ENCODE assay signal across 8 mouse cellular contexts in genomic region chr10:81182336-81183333, GRCm38 (mm10). TPM values are rescaled to one million over a fixed set of nuclear protein-coding genes. Genes with fewer than 3 reads are reported as not detected.
DNase-seq lines count a peak whose midpoint lies in the region; ATAC-seq lines count a peak whose summit lies in the region.

Gene Dapk3 (plus strand): TSS chr10:81183005.

- peak; percentile 99 for DNase-seq in adipocyte (ENCODE audit: low spot score)
- DNase-seq in embryo, embryonic 10 days (ENCODE audit: low spot score), result peak; percentile 100
- DNase-seq in gastrocnemius, postnatal 10 days, result peak; percentile 92
- DNase-seq in induced T-regulatory cell, adult 2 months (ENCODE audit: low read depth), result peak; percentile 100
- DNase-seq in left cerebral cortex, adult 9 months (ENCODE audit: low spot score in 2 of 2), result peak; percentile 98 to 99
- DNase-seq in right cerebral cortex, postnatal 14 days, result peak; percentile 94
- DNase-seq in urinary bladder, postnatal 36 days (ENCODE audit: low spot score in 2 of 2), result peak; percentile 93 to 94

- ATAC-seq in megakaryocyte progenitor cell, adult 5-6 weeks (replicated peaks; ENCODE audit: poor library complexity), result peak; percentile 81

RNA-seq across cellular contexts. Expression of gene Dapk3, which starts in this region (rescaled TPM):
- total RNA-seq in gastrocnemius, postnatal 10 days (2021), result 10 to 100 TPM; 29.8 to 30.4 TPM
- total RNA-seq in megakaryocyte progenitor cell, adult 5-6 weeks (2015), result 15.5 and 17.2 TPM in 2 replicates
- total RNA-seq in megakaryocyte progenitor cell, adult 5-6 weeks (2017), result 37.2 and 54.7 TPM in 2 replicates

Comparison
In these comparisons a context has a peak if more than half of its experiments do, and no peak if none do; other contexts are left out.
1. Peak in every context shown above with its lines: DNase-seq and ATAC-seq.